Mouse (Mus musculus): ENCODE results near the gene Adm2. TPM values are rescaled to one million over a fixed set of nuclear protein-coding genes. Genes with fewer than 3 reads are reported as not detected.
A peak's percentile ranks its signal among the peaks of the same experiment; 100 is the strongest.

Gene Adm2
- polyA plus RNA-seq, 1 experiment from 2014 or later = not detected

DNA sequence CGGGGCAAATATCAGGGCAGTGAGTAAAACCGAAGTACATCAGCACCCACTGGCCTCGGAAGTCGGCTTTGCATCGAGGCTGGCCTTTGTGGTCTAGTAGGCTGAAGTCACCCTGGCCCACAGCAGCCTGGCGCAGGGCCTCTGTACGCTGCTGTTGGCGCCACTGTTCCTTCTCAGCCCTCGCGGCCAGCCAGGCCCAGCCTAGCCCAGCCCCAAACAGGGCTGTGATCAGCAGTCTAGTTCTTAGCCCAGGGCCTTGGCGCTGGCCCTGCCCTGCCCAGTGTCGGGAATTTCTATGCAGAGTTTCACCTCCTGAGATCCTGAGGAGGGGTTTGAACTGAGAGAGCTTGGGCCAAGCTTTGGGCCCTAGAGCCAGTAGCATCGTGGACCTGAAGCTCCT is 49.5 kb downstream of the Adm2 start:
- no peak overlapping the region for H3K4me2 ChIP-seq (replicated peaks)
- H3K36me3 ChIP-seq = peaks cover 57% of the 10 kb centered on the region
- no peaks in the 10 kb centered on the region for H3K9me3 ChIP-seq
- 91% methylated on average over 13 of the region's 13 CpGs for WGBS
- peaks cover 13% of the 10 kb centered on the region for H3K27me3 ChIP-seq
- H3K4me3 ChIP-seq (replicated peaks) = no peak overlapping the region
- no peak overlapping the region for H3K9ac ChIP-seq (replicated peaks)
- peaks cover 20% of the 10 kb centered on the region for H3K4me1 ChIP-seq (replicated peaks)
- ATAC-seq = no peak
- H3K27ac ChIP-seq = no peak overlapping the region

DNA sequence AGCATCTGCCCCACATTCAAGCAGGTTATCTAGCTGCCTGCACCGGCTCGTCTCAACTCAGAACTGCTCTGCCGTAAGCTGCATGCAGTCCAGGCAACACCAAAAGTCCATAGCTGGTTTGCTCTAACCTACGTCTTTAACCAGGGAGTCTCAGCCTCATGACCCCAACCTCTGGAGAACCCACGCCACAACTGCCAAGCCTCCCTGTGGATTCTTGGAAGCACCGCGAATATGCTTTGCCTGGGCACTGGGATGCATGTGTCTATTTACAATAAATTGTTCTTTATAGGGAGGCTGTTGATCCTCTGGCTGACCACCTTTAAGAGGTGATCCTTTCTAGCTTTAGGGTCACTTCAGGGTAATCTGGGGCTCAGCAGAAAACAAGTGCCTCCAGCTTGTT is 50.0 kb downstream of the Adm2 start:
- no peak for ATAC-seq
- peaks cover 24% of the 10 kb centered on the region for H3K4me1 ChIP-seq (replicated peaks)
- peak overlapping the region; percentile 71 for H3K4me2 ChIP-seq (replicated peaks)
- peak overlapping the region; percentile 86; the same call in 1 of the 2 replicates for H3K9ac ChIP-seq (replicated peaks)
- no peaks in the 10 kb centered on the region for H3K9me3 ChIP-seq
- H3K27ac ChIP-seq = 0 out of 2 replicates have a peak overlapping the region, but pooled peaks have one; percentile 95
- 84% methylated on average over 7 of the region's 7 CpGs for WGBS
- peaks cover 18% of the 10 kb centered on the region for H3K27me3 ChIP-seq
- peaks cover 53% of the 10 kb centered on the region for H3K36me3 ChIP-seq
- H3K4me3 ChIP-seq (replicated peaks) = peak overlapping the region; percentile 64

DNA sequence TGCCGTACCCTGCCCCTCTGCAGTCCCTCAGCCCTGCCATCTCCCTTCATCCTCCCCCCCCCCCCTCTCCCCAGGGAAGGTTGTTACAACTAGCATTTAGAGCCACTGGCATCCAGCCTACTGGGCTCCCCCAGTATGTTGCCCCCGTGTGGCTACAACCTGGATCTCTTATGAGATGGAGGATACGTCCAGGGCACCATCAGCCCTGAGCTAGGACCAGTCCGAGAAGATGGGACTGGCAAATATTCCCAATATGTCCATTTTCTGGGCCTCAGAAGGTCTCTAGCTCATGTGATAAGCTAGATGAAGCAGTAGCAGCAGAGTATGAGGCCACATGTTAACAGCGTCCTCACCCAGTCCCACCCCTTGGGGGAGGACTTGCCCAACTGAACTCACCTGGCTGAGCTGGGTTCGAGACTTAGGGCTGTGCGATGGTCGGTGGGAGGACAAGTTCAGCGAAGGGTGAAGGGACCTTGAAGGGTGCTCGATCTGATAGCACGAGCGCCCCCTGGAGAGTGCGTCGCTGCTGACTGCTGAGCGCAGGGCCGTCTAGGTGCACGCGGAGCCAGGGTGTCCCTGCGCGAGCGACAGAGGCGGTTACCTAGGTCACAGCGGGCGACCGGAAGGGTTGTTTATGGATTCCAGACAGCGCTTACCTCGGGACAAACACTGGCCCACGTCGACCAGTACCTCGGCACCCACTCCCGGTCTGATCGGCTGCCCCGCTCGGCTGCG is 50.7 kb downstream of the Adm2 start:
- no peaks in the 10 kb centered on the region for H3K9me3 ChIP-seq
- peaks cover 25% of the 10 kb centered on the region for H3K4me1 ChIP-seq (replicated peaks)
- ATAC-seq = peak; percentile 85
- H3K27ac ChIP-seq = peak overlapping the region; percentile 95
- 2% methylated on average over 35 of the region's 35 CpGs for WGBS
- H3K4me3 ChIP-seq (replicated peaks) = peak overlapping the region; percentile 64
- peak overlapping the region; percentile 86 for H3K9ac ChIP-seq (replicated peaks)
- H3K4me2 ChIP-seq (replicated peaks) = peak overlapping the region; percentile 71
- H3K36me3 ChIP-seq = peaks cover 46% of the 10 kb centered on the region
- H3K27me3 ChIP-seq = peaks cover 24% of the 10 kb centered on the region

DNA sequence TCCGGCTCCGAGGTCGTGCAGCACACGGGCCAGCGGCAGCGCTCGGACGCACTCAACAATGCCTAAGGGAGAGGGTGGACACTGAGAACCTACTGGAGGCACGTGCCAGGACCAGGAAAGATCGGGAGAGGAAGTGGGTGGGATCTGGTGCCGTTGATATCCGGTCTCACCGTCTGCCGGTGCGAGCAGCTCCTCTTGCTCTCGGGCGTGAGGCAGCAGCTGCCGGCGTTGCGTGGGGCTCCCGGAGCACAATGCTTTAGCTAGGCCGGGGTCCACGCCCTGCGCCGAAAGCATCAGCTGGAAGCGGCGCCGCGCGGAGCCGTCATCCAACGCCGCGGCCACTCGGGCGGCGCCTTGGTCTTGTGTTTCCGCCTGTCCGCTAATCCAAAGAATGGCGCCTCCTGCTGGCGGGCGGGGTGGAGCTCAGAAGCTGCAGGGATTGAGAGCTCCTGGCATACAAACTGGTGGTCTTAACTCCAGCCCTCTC is 51.3 kb downstream of the Adm2 start, which contains the start of gene Sco2:
Gene Sco2 (minus strand): TSS at position 85 of the 487 bp plus-strand sequence.
- Histone ChIP-seq H3K4me2 (replicated peaks) (peak within 1 kb of the TSS; percentile 71), H3K9me3 (no peaks in the 10 kb centered on the region), H3K9ac (replicated peaks) (peak within 1 kb of the TSS; percentile 86), H3K27me3 (peaks cover 30% of the 10 kb centered on the region), H3K36me3 (peaks cover 40% of the 10 kb centered on the region), H3K27ac (peak within 1 kb of the TSS; percentile 95), H3K4me1 (replicated peaks) (peaks cover 31% of the 10 kb centered on the region), H3K4me3 (replicated peaks) (peak within 1 kb of the TSS; percentile 64)
- WGBS = under 1% methylated on average over 42 of the region's 42 CpGs
- ATAC-seq = peak; percentile 89

Small RNAs within 50 kb of the gene (microRNA-seq; reads per million reads assigned to microRNA genes)
- gene Mir6959 = 0.82 reads per million

Other genes with a start within 250 kb of the Adm2 start
- gene Trabd, start 247.6 kb upstream of the Adm2 start, polyA plus RNA-seq (2015; fragmentation: Nextera tagmentation; extraction: Ambion mirVana) = 36.8 and 40.7 TPM in 2 replicates
- gene Selenoo, start 233.6 kb upstream of the Adm2 start, polyA plus RNA-seq (2015; fragmentation: Nextera tagmentation; extraction: Ambion mirVana) = 20.2 and 23.9 TPM in 2 replicates
- 17.4 and 19.9 TPM in 2 replicates for gene Tubgcp6, start 199.6 kb upstream of the Adm2 start, polyA plus RNA-seq (2015; fragmentation: Nextera tagmentation; extraction: Ambion mirVana)
- gene Hdac10, start 194.0 kb upstream of the Adm2 start, polyA plus RNA-seq (2015; fragmentation: Nextera tagmentation; extraction: Ambion mirVana) = 25.0 and 26.0 TPM in 2 replicates
- gene Mapk12, start 182.0 kb upstream of the Adm2 start, polyA plus RNA-seq (2015; fragmentation: Nextera tagmentation; extraction: Ambion mirVana) = 8.2 TPM in 2 replicates
- 39.8 and 44.2 TPM in 2 replicates for gene Mapk11, start 173.1 kb upstream of the Adm2 start, polyA plus RNA-seq (2015; fragmentation: Nextera tagmentation; extraction: Ambion mirVana)
- gene Plxnb2, start 141.9 kb upstream of the Adm2 start, polyA plus RNA-seq (2015; fragmentation: Nextera tagmentation; extraction: Ambion mirVana) = 102 and 115 TPM in 2 replicates
- 84.0 and 85.3 TPM in 2 replicates for gene Dennd6b, start 126.2 kb upstream of the Adm2 start, polyA plus RNA-seq (2015; fragmentation: Nextera tagmentation; extraction: Ambion mirVana)
- 75.7 and 86.6 TPM in 2 replicates for gene Ppp6r2, start 111.2 kb upstream of the Adm2 start, polyA plus RNA-seq (2015; fragmentation: Nextera tagmentation; extraction: Ambion mirVana)
- gene Sbf1, start 7.4 kb upstream of the Adm2 start, polyA plus RNA-seq (2015; fragmentation: Nextera tagmentation; extraction: Ambion mirVana) = 80.6 and 88.7 TPM in 2 replicates
- gene Miox, start 11.7 kb downstream of the Adm2 start, polyA plus RNA-seq (2015; fragmentation: Nextera tagmentation; extraction: Ambion mirVana) = not detected in 2 replicates
- 32.1 and 36.4 TPM in 2 replicates for gene Lmf2, start 32.9 kb downstream of the Adm2 start, polyA plus RNA-seq (2015; fragmentation: Nextera tagmentation; extraction: Ambion mirVana)
- 121 and 130 TPM in 2 replicates for gene Ncaph2, start 33.0 kb downstream of the Adm2 start, polyA plus RNA-seq (2015; fragmentation: Nextera tagmentation; extraction: Ambion mirVana)
- 7.3 and 9.4 TPM in 2 replicates for gene Sco2, start 51.1 kb downstream of the Adm2 start, polyA plus RNA-seq (2015; fragmentation: Nextera tagmentation; extraction: Ambion mirVana)
- 2.3 and 2.4 TPM in 2 replicates for gene Tymp, start 54.3 kb downstream of the Adm2 start, polyA plus RNA-seq (2015; fragmentation: Nextera tagmentation; extraction: Ambion mirVana)
- gene Odf3b, start 56.6 kb downstream of the Adm2 start, polyA plus RNA-seq (2015; fragmentation: Nextera tagmentation; extraction: Ambion mirVana) = 1.3 TPM in 2 replicates
- not detected in 2 replicates for gene Klhdc7b, start 62.2 kb downstream of the Adm2 start, polyA plus RNA-seq (2015; fragmentation: Nextera tagmentation; extraction: Ambion mirVana)
- not detected in 2 replicates for gene Syce3, start 87.8 kb downstream of the Adm2 start, polyA plus RNA-seq (2015; fragmentation: Nextera tagmentation; extraction: Ambion mirVana)
- 0.94 and 1.3 TPM in 2 replicates for gene Cpt1b, start 103.1 kb downstream of the Adm2 start, polyA plus RNA-seq (2015; fragmentation: Nextera tagmentation; extraction: Ambion mirVana)
- 6.6 and 6.9 TPM in 2 replicates for gene C730034F03Rik, start 106.9 kb downstream of the Adm2 start, polyA plus RNA-seq (2015; fragmentation: Nextera tagmentation; extraction: Ambion mirVana)
- gene Gm44502, start 107.0 kb downstream of the Adm2 start, polyA plus RNA-seq (2015; fragmentation: Nextera tagmentation; extraction: Ambion mirVana) = not detected in 2 replicates
- gene Chkb, start 107.2 kb downstream of the Adm2 start, polyA plus RNA-seq (2015; fragmentation: Nextera tagmentation; extraction: Ambion mirVana) = 79.7 and 81.4 TPM in 2 replicates
- gene Mapk8ip2, start 131.2 kb downstream of the Adm2 start, polyA plus RNA-seq (2015; fragmentation: Nextera tagmentation; extraction: Ambion mirVana) = 72.9 and 75.9 TPM in 2 replicates
- 16.7 and 17.6 TPM in 2 replicates for gene Arsa, start 154.7 kb downstream of the Adm2 start, polyA plus RNA-seq (2015; fragmentation: Nextera tagmentation; extraction: Ambion mirVana)
- gene Shank3, start 176.9 kb downstream of the Adm2 start, polyA plus RNA-seq (2015; fragmentation: Nextera tagmentation; extraction: Ambion mirVana) = 13.3 and 14.8 TPM in 2 replicates
- 2.5 and 2.6 TPM in 2 replicates for gene Acr, start 245.6 kb downstream of the Adm2 start, polyA plus RNA-seq (2015; fragmentation: Nextera tagmentation; extraction: Ambion mirVana)